Mouse (Mus musculus): ENCODE data around the gene Mthfr.
A peak's percentile ranks its signal among the peaks of the same experiment; 100 is the strongest.

Mthfr gene

DNA sequence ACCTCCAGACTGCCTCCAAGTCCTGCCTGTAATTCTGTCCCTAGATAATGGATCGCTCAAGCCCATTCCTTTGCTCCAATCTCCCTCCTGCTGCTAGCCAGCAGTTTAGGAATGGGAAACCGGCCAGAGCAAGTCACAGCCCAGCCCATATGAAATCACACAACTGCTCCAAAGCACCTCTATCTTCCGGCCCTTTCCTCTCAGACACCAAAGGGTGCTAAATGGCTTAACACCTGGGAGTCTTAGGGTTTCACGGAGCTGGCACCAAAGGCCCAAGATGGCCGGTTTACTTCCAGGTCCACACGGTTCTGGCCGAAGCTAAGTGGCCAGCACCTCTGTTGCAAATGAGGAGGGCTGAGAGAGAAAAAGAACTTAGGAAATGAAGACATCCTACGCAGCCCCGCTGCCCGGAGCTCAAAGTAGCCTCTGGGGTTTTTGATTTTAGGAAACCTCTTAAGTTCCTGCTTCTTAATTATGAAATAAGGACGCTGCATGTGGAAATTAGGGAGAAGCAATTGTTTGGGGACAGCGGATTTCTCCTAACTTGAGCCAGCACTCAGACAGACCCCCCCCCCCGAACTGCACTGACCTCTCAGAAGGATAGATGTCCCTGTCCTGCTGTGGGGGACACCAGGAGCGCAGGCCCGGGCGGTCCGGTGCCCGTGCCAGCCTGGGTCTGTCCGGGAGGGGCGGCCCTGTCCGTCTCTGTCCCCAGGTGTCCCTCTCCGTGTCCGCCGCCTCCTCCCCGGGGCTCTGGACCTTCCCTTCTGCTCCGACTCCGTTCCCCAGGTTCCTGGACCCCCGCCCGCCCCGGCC is 48.4 kb downstream of the Mthfr start:
- DNase-seq (ENCODE audit: extremely low read depth, low read depth, low spot score): peak; percentile 40

DNA sequence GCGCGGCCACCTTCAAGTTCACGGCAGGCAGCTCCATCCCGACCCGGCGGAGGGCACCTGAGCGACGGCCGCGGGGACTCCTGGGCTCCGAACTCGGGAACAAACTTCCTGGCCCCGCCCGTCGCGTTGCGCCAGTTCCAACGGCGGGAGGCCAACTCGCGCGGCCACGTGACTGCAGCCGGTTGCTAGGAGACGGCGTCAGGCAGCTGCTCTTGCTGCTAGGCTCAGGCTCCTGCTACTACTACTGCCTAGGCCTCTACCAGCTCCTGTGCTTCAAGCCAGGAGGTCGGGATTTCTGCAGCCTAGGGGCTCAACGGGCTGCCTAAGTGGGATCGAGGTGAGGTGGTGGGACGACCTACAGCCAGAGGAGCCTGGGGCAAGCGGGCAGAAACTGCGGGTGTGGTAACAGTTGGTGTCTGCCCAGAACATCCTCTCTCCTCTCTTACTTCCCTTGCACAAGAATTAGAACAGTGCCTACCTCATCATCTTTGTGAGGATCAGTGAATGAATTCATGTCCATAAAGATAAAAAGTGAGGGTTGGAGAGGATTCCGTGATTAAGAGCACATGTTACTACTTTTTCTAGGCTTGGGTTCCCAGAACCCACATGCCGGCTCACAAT is 49.1 kb downstream of the Mthfr start, which contains the start of gene Agtrap:
Gene Agtrap, minus strand, starts transcription at position 125 of the 621 bp plus-strand sequence.
- DNase-seq (ENCODE audit: extremely low read depth, low read depth, low spot score): peak; percentile 37

DNA sequence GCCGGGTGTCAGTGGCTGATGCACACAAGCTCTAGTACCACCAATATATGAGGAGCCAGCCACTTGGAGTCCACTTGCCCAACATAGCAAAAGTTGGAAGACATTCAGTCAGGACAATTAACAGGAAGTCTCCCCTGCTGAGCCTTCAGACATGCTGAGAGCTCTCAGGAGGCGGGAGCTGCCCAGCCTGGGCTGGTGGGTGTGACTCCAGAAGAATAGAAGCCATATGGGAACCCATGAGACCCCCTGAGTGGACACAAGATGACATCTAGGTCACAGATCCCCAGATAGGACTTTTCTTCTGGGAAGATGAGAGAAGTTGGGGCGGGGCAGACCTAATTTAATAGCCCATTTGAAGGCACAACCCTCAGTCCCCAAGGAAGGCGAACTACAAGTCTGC is 50.3 kb downstream of the Mthfr start:
- no peak for DNase-seq (ENCODE audit: extremely low read depth, low read depth, low spot score)

DNA sequence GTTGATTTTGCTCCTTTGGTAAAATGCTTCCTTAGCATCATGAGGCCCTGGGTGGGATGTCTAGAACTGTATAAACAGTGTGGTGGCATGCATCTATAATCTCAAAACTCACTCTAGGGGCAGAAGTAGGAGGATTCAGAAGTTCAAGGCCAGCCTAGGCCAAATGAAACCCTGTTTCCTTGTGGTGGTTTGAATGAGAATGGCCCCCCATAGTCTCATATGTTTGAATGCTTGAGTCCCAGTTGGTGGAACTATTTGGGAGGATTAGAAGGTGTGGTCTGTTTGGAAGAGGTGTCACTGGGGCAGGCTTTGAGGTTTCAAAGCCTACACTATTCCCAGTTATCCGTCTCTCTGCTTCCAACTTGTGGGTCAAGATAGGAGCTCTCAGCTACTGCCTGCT is 52.3 kb downstream of the Mthfr start:
- DNase-seq (ENCODE audit: extremely low read depth, low read depth, low spot score): no peak

DNA sequence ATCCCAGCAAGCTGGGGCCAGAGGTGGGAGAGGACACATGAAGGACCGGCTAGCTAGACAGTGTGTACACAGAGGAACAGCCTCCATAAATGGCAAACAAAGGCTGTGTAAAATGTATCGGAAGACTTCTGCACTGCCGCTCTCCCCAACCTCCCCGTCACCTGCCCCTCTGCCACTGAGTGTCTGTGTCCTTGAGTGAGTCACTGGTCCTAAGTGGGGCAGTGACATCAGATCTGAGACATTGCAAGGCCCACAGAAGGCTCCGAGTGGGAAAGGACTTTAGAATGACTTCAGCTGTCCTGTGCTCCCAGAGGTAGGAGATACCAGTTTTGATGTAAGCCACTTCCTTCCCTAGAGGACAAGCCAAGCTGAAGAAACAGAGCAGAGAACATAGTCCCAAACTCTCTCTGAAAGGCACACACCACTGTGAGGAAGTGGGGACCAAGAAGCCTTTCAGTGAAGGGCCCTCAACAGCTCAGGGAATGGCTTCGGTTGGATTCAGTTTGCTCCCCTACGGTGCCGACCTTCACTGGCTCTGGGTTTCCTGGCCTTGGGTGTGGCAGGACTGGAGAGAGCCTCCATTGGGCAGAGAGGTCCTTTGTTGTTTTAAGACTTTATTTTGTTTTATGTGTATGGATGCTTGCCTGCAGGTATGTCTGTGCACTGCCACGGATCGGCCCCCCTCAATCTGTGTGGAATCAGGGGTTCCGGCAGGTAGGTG is 53.8 kb downstream of the Mthfr start:
- no peak for DNase-seq (ENCODE audit: extremely low read depth, low read depth, low spot score)

DNA sequence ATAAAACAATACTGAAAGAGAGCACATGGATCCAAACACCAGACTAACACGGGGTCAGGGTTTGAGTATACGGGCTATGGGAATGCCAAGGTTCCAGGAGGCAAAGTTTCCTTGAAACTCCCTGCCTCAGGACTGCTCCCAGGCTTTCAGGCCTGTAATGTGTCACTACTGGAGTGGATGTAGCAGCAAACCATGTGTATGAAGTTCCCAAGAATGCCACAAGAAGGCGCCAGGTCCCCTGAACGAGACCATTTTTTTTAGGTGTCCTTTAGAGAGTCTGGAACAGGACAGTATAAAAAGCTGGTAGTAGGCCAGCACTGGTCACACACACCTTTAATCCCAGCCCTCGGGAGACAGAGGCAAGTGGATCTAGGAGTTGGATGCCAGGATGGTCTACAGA is 55.3 kb downstream of the Mthfr start:
- DNase-seq (ENCODE audit: extremely low read depth, low read depth, low spot score): no peak

DNA sequence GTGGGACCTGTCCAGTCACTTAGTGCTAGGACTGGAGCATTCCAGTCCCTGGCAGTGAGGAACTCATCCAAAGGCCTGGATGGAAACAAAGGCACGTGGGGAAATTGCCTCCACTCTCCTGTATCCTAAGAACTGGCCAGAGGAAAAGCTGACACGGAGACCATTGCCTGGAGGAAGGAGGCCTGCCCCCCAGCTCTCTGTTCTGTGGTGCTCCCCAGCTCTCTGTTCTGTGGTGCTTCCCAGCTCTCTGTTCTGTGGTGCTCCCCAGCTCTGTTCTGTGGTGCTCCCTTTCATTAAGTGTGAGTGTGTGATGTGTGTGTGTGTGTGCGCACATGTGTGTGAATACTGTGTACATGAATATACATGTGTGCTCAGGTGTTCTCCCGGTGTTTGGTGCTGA is 56.2 kb downstream of the Mthfr start:
- DNase-seq (ENCODE audit: extremely low read depth, low read depth, low spot score): no peak

GRCm38 (mm10) chr4:148097936-148098335 is 59.1 kb downstream of the Mthfr start:
- DNase-seq (ENCODE audit: extremely low read depth, low read depth, low spot score): no peak

GRCm38 (mm10) chr4:148098666-148099065 is 59.8 kb downstream of the Mthfr start:
- no peak for DNase-seq (ENCODE audit: extremely low read depth, low read depth, low spot score)

- DNase-seq (ENCODE audit: extremely low read depth, low read depth, low spot score): no peak
Measured at GRCm38 (mm10) chr4:148101801-148102527, 63.1 kb downstream of the Mthfr start.

GRCm38 (mm10) chr4:148104146-148104545 is 65.3 kb downstream of the Mthfr start:
- DNase-seq (ENCODE audit: extremely low read depth, low read depth, low spot score): no peak

DNA sequence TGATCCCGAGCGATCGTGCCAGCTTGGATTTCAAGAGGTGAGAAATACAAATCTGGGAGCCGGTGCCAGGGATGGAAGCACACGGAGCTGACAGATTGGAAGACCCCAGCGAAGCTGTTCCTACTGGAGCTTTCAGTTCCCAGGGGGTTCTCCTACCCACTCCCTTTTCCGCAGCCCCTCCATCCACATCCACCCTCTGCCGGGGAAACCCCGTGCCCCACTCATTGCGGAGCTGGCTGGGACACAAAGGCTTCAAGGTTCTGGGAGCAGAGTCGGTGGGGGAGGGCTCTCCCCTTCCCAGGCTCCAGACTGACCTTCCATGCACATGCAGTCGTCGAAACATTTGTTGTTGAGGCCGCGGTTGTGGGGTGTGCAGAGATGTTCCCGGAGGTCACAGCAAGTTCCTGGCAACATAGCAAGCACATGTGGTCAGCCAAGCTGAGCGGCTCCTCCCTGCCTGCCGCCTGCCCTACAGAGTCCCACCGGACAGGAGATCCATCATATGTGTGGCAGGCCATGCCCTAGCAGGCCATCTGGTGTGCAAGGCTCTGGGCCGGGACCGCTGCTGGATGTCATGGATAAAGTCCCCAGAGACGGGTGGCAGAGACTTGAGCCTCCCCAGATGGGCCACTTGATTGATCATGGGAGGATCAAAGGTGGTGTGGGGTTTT is 68.9 kb downstream of the Mthfr start:
- DNase-seq (ENCODE audit: extremely low read depth, low read depth, low spot score): no peak

- no peak for DNase-seq (ENCODE audit: extremely low read depth, low read depth, low spot score)
Measured at GRCm38 (mm10) chr4:148108565-148109100, 69.8 kb downstream of the Mthfr start.
